Mouse (Mus musculus) CH12.LX (cell line): ENCODE data around the gene Uggt1. TPM values are rescaled to one million over a fixed set of nuclear protein-coding genes. Genes with fewer than 3 reads are reported as not detected.

Source experiments
- DNase-seq: peaks from one replicate; pipeline ENCODE4 v3.0.0-alpha.2; 2013; ENCODE audit errors: extremely low read depth
- H3K27ac ChIP-seq: 2 replicates; pipeline ENCODE4 v1.5.1; 2012; ENCODE audit warnings: low read depth, mild to moderate bottlenecking, control low read depth, moderate library complexity; ENCODE audit not compliant: insufficient read depth
- H3K27me3 ChIP-seq: replicated peaks from 2 replicates; pipeline ENCODE3; 2012; ENCODE audit warnings: inconsistent platforms
- H3K36me3 ChIP-seq, 2 experiments: replicated peaks in 1 of 2; 2 replicates each; pipeline versions ENCODE3 to v1.6.1; 2012; ENCODE audit warnings: inconsistent platforms in 1 of 2, low read length in 1 of 2, mild to moderate bottlenecking in 1 of 2, mixed read lengths in 1 of 2, moderate library complexity in 1 of 2; ENCODE audit not compliant: control insufficient read depth in 1 of 2, insufficient read depth in 1 of 2
- H3K4me1 ChIP-seq, 2 experiments: 2 replicates each; pipeline ENCODE4 v1.6.1; 2012; ENCODE audit warnings: inconsistent platforms in 1 of 2, moderate library complexity in 1 of 2; ENCODE audit not compliant: insufficient read depth in 2 of 2, control insufficient read depth in 1 of 2
- H3K4me2 ChIP-seq: 2 replicates; pipeline ENCODE4 v1.6.1; 2012; ENCODE audit warnings: low read depth, mild to moderate bottlenecking, control low read depth; ENCODE audit not compliant: poor library complexity, insufficient read depth, severe bottlenecking
- H3K4me3 ChIP-seq, 3 experiments: fragments of 150-350 bp in 1 of 3; sonication (generic) in 1 of 3; replicated peaks in 1 of 3; 2 replicates each; pipeline versions ENCODE3 to v1.5.1; 2011 to 2012; ENCODE audit warnings: low read depth in 2 of 3, low read length in 2 of 3, mild to moderate bottlenecking in 2 of 3, moderate library complexity in 2 of 3, control low read depth in 1 of 3, improper control_type of control experiment in 1 of 3, inconsistent platforms in 1 of 3, mixed read lengths in 1 of 3; ENCODE audit not compliant: poor library complexity in 1 of 3
- H3K79me2 ChIP-seq: replicated peaks from 2 replicates; pipeline ENCODE4 v1.6.1; 2012; ENCODE audit warnings: mild to moderate bottlenecking, moderate library complexity; ENCODE audit not compliant: control insufficient read depth, poor library complexity, insufficient read depth, severe bottlenecking; ENCODE audit errors: extremely low read depth
- H3K9ac ChIP-seq: 2 replicates; pipeline ENCODE4 v1.6.1; 2012; ENCODE audit warnings: low read depth, mild to moderate bottlenecking, control low read depth, moderate library complexity; ENCODE audit not compliant: insufficient read depth
- H3K9me3 ChIP-seq: replicated peaks from 2 replicates; pipeline ENCODE3; 2012; ENCODE audit warnings: low read length, inconsistent platforms, mixed read lengths
- BHLHE40 ChIP-seq: IDR thresholded peaks from 2 replicates; pipeline ENCODE4 v1.6.1; 2011; ENCODE audit warnings: mild to moderate bottlenecking, low read depth, low read length, improper control_type of control experiment
- CHD1 ChIP-seq: IDR thresholded peaks from 2 replicates; pipeline ENCODE4 v1.6.1; 2012; ENCODE audit warnings: low read depth, low read length, improper control_type of control experiment, inconsistent platforms
- CHD2 ChIP-seq: IDR thresholded peaks from 2 replicates; pipeline ENCODE4 v1.6.1; 2011; ENCODE audit warnings: low read length, improper control_type of control experiment
- CTCF ChIP-seq, 2 experiments: IDR thresholded peaks in 1 of 2; conservative IDR thresholded peaks in 1 of 2; 2 replicates each; pipeline ENCODE4 v1.5.1; 2011 to 2012; ENCODE audit warnings: low read depth in 2 of 2, low read length in 2 of 2, improper control_type of control experiment in 1 of 2, inconsistent platforms in 1 of 2, mild to moderate bottlenecking in 1 of 2, moderate library complexity in 1 of 2
- E2F4 ChIP-seq: IDR thresholded peaks from 2 replicates; pipeline ENCODE4 v1.6.1; 2011; ENCODE audit warnings: low read depth, low read length, improper control_type of control experiment; ENCODE audit not compliant: insufficient replicate concordance
- ELF1 ChIP-seq: IDR thresholded peaks from 2 replicates; pipeline ENCODE4 v1.6.1; 2014; ENCODE audit warnings: low read depth, mild to moderate bottlenecking, inconsistent platforms, low read length, improper control_type of control experiment
- EP300 ChIP-seq: IDR thresholded peaks from 2 replicates; pipeline ENCODE4 v1.6.1; 2011; ENCODE audit warnings: low read length, improper control_type of control experiment
- ETS1 ChIP-seq: conservative IDR thresholded peaks from 2 replicates; pipeline ENCODE4 v1.6.1; 2012; ENCODE audit warnings: low read depth, mild to moderate bottlenecking, inconsistent platforms, low read length, improper control_type of control experiment, moderate library complexity
- GABPA ChIP-seq: IDR thresholded peaks from 2 replicates; pipeline ENCODE4 v1.6.1; 2012; ENCODE audit warnings: low read depth, low read length, improper control_type of control experiment, inconsistent platforms; ENCODE audit not compliant: insufficient replicate concordance
- HCFC1 ChIP-seq: IDR thresholded peaks from 2 replicates; pipeline ENCODE4 v1.6.1; 2012; ENCODE audit warnings: low read depth, mild to moderate bottlenecking, inconsistent platforms, low read length, improper control_type of control experiment
- IRF4 ChIP-seq: IDR thresholded peaks from 2 replicates; pipeline ENCODE4 v1.6.1; 2014; ENCODE audit warnings: low read depth, mild to moderate bottlenecking, inconsistent platforms, low read length, improper control_type of control experiment
- JUN ChIP-seq: IDR thresholded peaks from 2 replicates; pipeline ENCODE4 v1.6.1; 2011; ENCODE audit warnings: low read depth, mild to moderate bottlenecking, low read length, improper control_type of control experiment, moderate library complexity; ENCODE audit not compliant: insufficient read depth
- JUND ChIP-seq: conservative IDR thresholded peaks from 2 replicates; pipeline ENCODE4 v1.6.1; 2011; ENCODE audit warnings: low read depth, low read length, improper control_type of control experiment
- KAT2A ChIP-seq: IDR thresholded peaks from 2 replicates; pipeline ENCODE4 v1.6.1; 2012; ENCODE audit warnings: low read length, improper control_type of control experiment, inconsistent platforms; ENCODE audit not compliant: insufficient replicate concordance
- MAFK ChIP-seq: IDR thresholded peaks from 2 replicates; pipeline ENCODE4 v1.6.1; 2011; ENCODE audit warnings: low read length, improper control_type of control experiment; ENCODE audit not compliant: insufficient replicate concordance
- MAX ChIP-seq: IDR thresholded peaks from 2 replicates; pipeline ENCODE4 v1.6.1; 2011; ENCODE audit warnings: low read length, improper control_type of control experiment
- MAZ ChIP-seq: IDR thresholded peaks from 2 replicates; pipeline ENCODE4 v1.6.1; 2012; ENCODE audit warnings: low read depth, mild to moderate bottlenecking, inconsistent platforms, low read length, improper control_type of control experiment, moderate library complexity
- MEF2A ChIP-seq: IDR thresholded peaks from 2 replicates; pipeline ENCODE4 v1.6.1; 2014; ENCODE audit warnings: low read depth, mild to moderate bottlenecking, inconsistent platforms, low read length, improper control_type of control experiment, borderline replicate concordance
- MXI1 ChIP-seq: IDR thresholded peaks from 2 replicates; pipeline ENCODE4 v1.6.1; 2011; ENCODE audit warnings: mild to moderate bottlenecking, low read depth, low read length, improper control_type of control experiment
- MYC ChIP-seq: IDR thresholded peaks from 2 replicates; pipeline ENCODE4 v1.6.1; 2011; ENCODE audit warnings: low read depth, mild to moderate bottlenecking, improper control_type of control experiment, low read length
- NELFE ChIP-seq: IDR thresholded peaks from 2 replicates; pipeline ENCODE4 v1.6.1; 2011; ENCODE audit warnings: low read depth, low read length, improper control_type of control experiment
- NRF1 ChIP-seq: IDR thresholded peaks from 2 replicates; pipeline ENCODE4 v1.6.1; 2014; ENCODE audit warnings: low read depth, mild to moderate bottlenecking, inconsistent platforms, low read length, improper control_type of control experiment, moderate library complexity
- PAX5 ChIP-seq: IDR thresholded peaks from 2 replicates; pipeline ENCODE4 v1.6.1; 2012; ENCODE audit warnings: low read length, inconsistent platforms, mixed read lengths
- POLR2A ChIP-seq: IDR thresholded peaks from 2 replicates; pipeline ENCODE4 v1.6.1; 2011; ENCODE audit warnings: low read depth, mild to moderate bottlenecking, improper control_type of control experiment, low read length
- POLR2AphosphoS2 ChIP-seq: IDR thresholded peaks from 2 replicates; pipeline ENCODE4 v1.6.1; 2011; ENCODE audit warnings: low read depth, low read length, improper control_type of control experiment
- RAD21 ChIP-seq: IDR thresholded peaks from 2 replicates; pipeline ENCODE4 v1.6.1; 2011; ENCODE audit warnings: low read depth, mild to moderate bottlenecking, low read length, improper control_type of control experiment, moderate library complexity
- RCOR1 ChIP-seq: conservative IDR thresholded peaks from 2 replicates; pipeline ENCODE4 v1.6.1; 2012; ENCODE audit warnings: low read depth, mild to moderate bottlenecking, inconsistent platforms, low read length, improper control_type of control experiment
- SIN3A ChIP-seq: IDR thresholded peaks from 2 replicates; pipeline ENCODE4 v1.6.1; 2012; ENCODE audit warnings: low read length, improper control_type of control experiment, inconsistent platforms
- SMC3 ChIP-seq: IDR thresholded peaks from 2 replicates; pipeline ENCODE4 v1.6.1; 2011; ENCODE audit warnings: low read depth, low read length, improper control_type of control experiment
- TBP ChIP-seq: conservative IDR thresholded peaks from 2 replicates; pipeline ENCODE4 v1.6.1; 2011; ENCODE audit warnings: low read depth, low read length, improper control_type of control experiment
- TCF12 ChIP-seq: IDR thresholded peaks from 2 replicates; pipeline ENCODE4 v1.6.1; 2014; ENCODE audit warnings: low read depth, mild to moderate bottlenecking, inconsistent platforms, low read length, improper control_type of control experiment
- UBTF ChIP-seq: IDR thresholded peaks from 2 replicates; pipeline ENCODE4 v1.6.1; 2012; ENCODE audit warnings: low read depth, mild to moderate bottlenecking, inconsistent platforms, low read length, improper control_type of control experiment, moderate library complexity
- USF1 ChIP-seq: IDR thresholded peaks from 2 replicates; pipeline ENCODE4 v1.6.1; 2014; ENCODE audit warnings: low read depth, mild to moderate bottlenecking, inconsistent platforms, low read length, improper control_type of control experiment
- USF2 ChIP-seq: conservative IDR thresholded peaks from 2 replicates; pipeline ENCODE4 v1.6.1; 2011; ENCODE audit warnings: low read depth, low read length, improper control_type of control experiment
- ZC3H11A ChIP-seq: IDR thresholded peaks from 2 replicates; pipeline ENCODE4 v1.6.1; 2012; ENCODE audit warnings: low read depth, mild to moderate bottlenecking, inconsistent platforms, low read length, improper control_type of control experiment
- ZKSCAN1 ChIP-seq: IDR thresholded peaks from 2 replicates; pipeline ENCODE4 v1.6.1; 2012; ENCODE audit warnings: low read depth, inconsistent platforms, low read length, improper control_type of control experiment, borderline replicate concordance
- ZMIZ1 ChIP-seq: IDR thresholded peaks from 2 replicates; pipeline ENCODE4 v1.6.1; 2012; ENCODE audit warnings: low read depth, mild to moderate bottlenecking, inconsistent platforms, low read length, improper control_type of control experiment
- ZNF384 ChIP-seq: IDR thresholded peaks from 2 replicates; pipeline ENCODE4 v1.6.1; 2012; ENCODE audit warnings: low read depth, low read length, improper control_type of control experiment, inconsistent platforms
- dilution Hi-C: fragments of 300-500 bp; cut with MboI; formaldehyde crosslinking; loops from 2 replicates; pipeline ENCODE4 v1.14.3; 2020; ENCODE audit warnings: low sequenced_read_pairs; ENCODE audit not compliant: extremely low pct_unique_long_range_greater_than_20kb, extremely low pct_ligation_motif_present
- in situ Hi-C: fragments of 300-500 bp; cut with MboI; formaldehyde crosslinking; loops from 3 replicates; pipeline ENCODE4 v1.14.3; 2019; ENCODE audit warnings: low sequenced_read_pairs, low pct_ligation_motif_present, low pct_unique_long_range_greater_than_20kb, mixed read lengths
- polyA plus RNA-seq: library from polyadenylated mRNA; unstranded; fragments of >175 nt; gene quantifications from 2 replicates; pipeline ENCODE4 v1.2.1, GENCODE M21; 2012; ENCODE audit warnings: low read depth; ENCODE audit not compliant: insufficient read length
- total RNA-seq, 2 experiments: library from RNA; depleted of rRNA; stranded (reverse); fragments of 300-350 nt in 1 of 2; fragments of >200 nt in 1 of 2; gene quantifications; 2 replicates each; pipeline ENCODE4 v1.2.3; 2012 to 2014

The Uggt1 gene
- total RNA-seq (2012; rRNA removed): 41.2 and 47.9 TPM in 2 replicates
- total RNA-seq (2014; rRNA removed): 35.3 and 39.8 TPM in 2 replicates
- polyA plus RNA-seq: 38.6 and 39.5 TPM in 2 replicates

- Histone ChIP-seq H3K9ac (peak within 1 kb of the TSS; percentile 74), H3K36me3 (peaks cover 0 to 11% of the 10 kb centered on the region in 2 experiments), H3K4me1 (peaks cover 15 to 42% of the 10 kb centered on the region in 2 experiments), H3K27ac (peak within 1 kb of the TSS; percentile 50), H3K4me2 (peak within 1 kb of the TSS; percentile 89), H3K9me3 (no peaks in the 10 kb centered on the region), H3K79me2 (peaks cover 39% of the 10 kb centered on the region), H3K27me3 (no peaks in the 10 kb centered on the region), H3K4me3 (peak within 1 kb of the TSS; percentile 84 to 95 (median 93))
- peak; percentile 94 for DNase-seq
- in situ Hi-C loops: no loop called here
- TF ChIP-seq KAT2A: peak; percentile 81; the same call in 1 of the 2 replicates
- TF ChIP-seq JUND: no peak
- TF ChIP-seq RAD21: no peak
- peak; percentile 63; the same call in 1 of the 2 replicates for TF ChIP-seq TBP
- TF ChIP-seq MYC: peak; percentile 46; the same call in 1 of the 2 replicates
- TF ChIP-seq ETS1: peak; percentile 42; the same call in 1 of the 2 replicates
- TF ChIP-seq NRF1: peak; percentile 67
- peak; percentile 34; the same call in 1 of the 2 replicates for TF ChIP-seq GABPA
- no peak for TF ChIP-seq MAZ
- no peak for TF ChIP-seq JUN
- no peak for TF ChIP-seq CHD1
- TF ChIP-seq ZC3H11A: no peak
- 0 out of 2 replicates have a peak, but pooled peaks have one; percentile 24 for TF ChIP-seq ZNF384
- TF ChIP-seq POLR2AphosphoS2: no peak; the same call in 1 of the 2 replicates
- TF ChIP-seq TCF12: peak; percentile 81
- TF ChIP-seq USF1: no peak
- no peak for TF ChIP-seq ZKSCAN1
- 0 out of 2 replicates have a peak, but pooled peaks have one; percentile 40 for TF ChIP-seq E2F4
- no peak for TF ChIP-seq BHLHE40
- TF ChIP-seq RCOR1: no peak
- peak; percentile 28; the same call in 1 of the 2 replicates for TF ChIP-seq MAX
- TF ChIP-seq SMC3: no peak
- TF ChIP-seq IRF4: 0 out of 2 replicates have a peak, but pooled peaks have one; percentile 7
- TF ChIP-seq NELFE: peak; percentile 82
- no peak for TF ChIP-seq CTCF (conservative IDR thresholded peaks at IDR 0.05 in 1 of 2, IDR thresholded peaks at IDR 0.05 in 1 of 2; ENCODE audit: low read depth in 2 of 2, low read length in 2 of 2)
- no peak for TF ChIP-seq CHD2
- TF ChIP-seq HCFC1: peak; percentile 91
- TF ChIP-seq ZMIZ1: 0 out of 2 replicates have a peak, but pooled peaks have one; percentile 32
- no peak for TF ChIP-seq EP300
- peak; percentile 95 for TF ChIP-seq MXI1
- no peak for TF ChIP-seq USF2
- peak; percentile 88 for TF ChIP-seq POLR2A
- TF ChIP-seq PAX5: no peak
- peak; percentile 18; the same call in 1 of the 2 replicates for TF ChIP-seq MEF2A
- TF ChIP-seq ELF1: peak; percentile 98
- no peak for TF ChIP-seq MAFK
- TF ChIP-seq SIN3A: peak; percentile 99
- TF ChIP-seq UBTF: 0 out of 2 replicates have a peak, but pooled peaks have one; percentile 50
- dilution Hi-C loops: no loop called here
Measured at GRCm38 (mm10) chr1:36244058-36244827, at the start of gene Uggt1. TSS of gene Uggt1 (minus strand) at chr1:36244720.
